Mouse (Mus musculus) liver, adult 2 months (tissue): ENCODE data around the gene Mdc1.

ENCODE experiments used
- CTCF ChIP-seq: fragments of 200-500 bp; IDR thresholded peaks from 2 replicates; pipeline ENCODE4 v1.5.1; 2011; ENCODE audit warnings: low read depth, low read length, control low read depth
- POLR2A ChIP-seq: fragments of 200-500 bp; IDR thresholded peaks from 2 replicates; pipeline ENCODE4 v1.6.1; 2011; ENCODE audit warnings: low read length, control low read depth; ENCODE audit not compliant: insufficient read depth; ENCODE audit errors: extremely low read depth

- TF ChIP-seq POLR2A (no peak), CTCF (no peak)
Observed at GRCm38 (mm10) chr17:35887725-35888124, 46.4 kb downstream of the Mdc1 start.
